Mouse (Mus musculus) forebrain, embryonic 11.5 days (tissue): ENCODE measurements around the gene Prep. TPM values are rescaled to one million over a fixed set of nuclear protein-coding genes. Genes with fewer than 3 reads are reported as not detected.

Experiments used
- ATAC-seq: fragments of 200-750 bp; cut with Nextera tagmentation; replicated peaks from 2 replicates; pipeline ENCODE4 v1.8.0; 2017; ENCODE audit warnings: moderate TSS enrichment; ENCODE audit not compliant: low FRiP score
- DNase-seq: peaks from one replicate; pipeline ENCODE4 v3.0.0-alpha.2; 2017; ENCODE audit warnings: low spot score
- H3K27ac ChIP-seq: fragments of 300-500 bp; sonication (generic); 2 replicates; pipeline ENCODE4 v1.5.1; 2014; ENCODE audit warnings: low read depth, low read length
- H3K27me3 ChIP-seq: fragments of 300-500 bp; sonication (generic); 2 replicates; pipeline ENCODE4 v1.6.1; 2014; ENCODE audit warnings: mild to moderate bottlenecking, low read length, mixed read lengths; ENCODE audit not compliant: control insufficient read depth, insufficient read depth
- H3K36me3 ChIP-seq: fragments of 300-500 bp; sonication (generic); 2 replicates; pipeline ENCODE4 v1.6.1; 2014; ENCODE audit warnings: mild to moderate bottlenecking, low read length, moderate library complexity, mixed read lengths; ENCODE audit not compliant: control insufficient read depth, insufficient read depth
- H3K4me1 ChIP-seq: fragments of 300-500 bp; sonication (generic); replicated peaks from 2 replicates; pipeline ENCODE4 v1.6.1; 2014; ENCODE audit warnings: low read length, mixed read lengths; ENCODE audit not compliant: control insufficient read depth, insufficient read depth
- H3K4me2 ChIP-seq: fragments of 300-500 bp; sonication (generic); 2 replicates; pipeline ENCODE4 v1.6.1; 2014; ENCODE audit warnings: low read depth, mild to moderate bottlenecking, low read length, moderate library complexity, mixed read lengths; ENCODE audit not compliant: severe bottlenecking
- H3K4me3 ChIP-seq: fragments of 300-500 bp; sonication (generic); 2 replicates; pipeline ENCODE4 v1.5.1; 2014; ENCODE audit warnings: low read depth, low read length
- H3K9ac ChIP-seq: fragments of 300-500 bp; sonication (generic); 2 replicates; pipeline ENCODE4 v1.6.1; 2014; ENCODE audit warnings: low read length
- H3K9me3 ChIP-seq: fragments of 300-500 bp; sonication (generic); 2 replicates; pipeline ENCODE4 v1.6.1; 2016; ENCODE audit warnings: low read length, mixed read lengths; ENCODE audit not compliant: control insufficient read depth
- WGBS: fragments of 180-500 bp; shearing (Covaris S2); extraction: QIAGEN DNeasy Blood & Tissue Kit; methylation state at CpG from one replicate; pipeline ENCODE4 v1.1.7; 2014; 5-methylcytosine and 5-hydroxymethylcytosine counted together
- polyA plus RNA-seq: library from polyadenylated mRNA; unstranded; fragments of >200 nt; fragmentation: Nextera tagmentation; extraction: Ambion mirVana; gene quantifications from 2 replicates; pipeline ENCODE4 v1.2.1, GENCODE M21; 2014

The Prep gene
- polyA plus RNA-seq, 1 experiment from 2014 or later, result 28.8 TPM

DNA sequence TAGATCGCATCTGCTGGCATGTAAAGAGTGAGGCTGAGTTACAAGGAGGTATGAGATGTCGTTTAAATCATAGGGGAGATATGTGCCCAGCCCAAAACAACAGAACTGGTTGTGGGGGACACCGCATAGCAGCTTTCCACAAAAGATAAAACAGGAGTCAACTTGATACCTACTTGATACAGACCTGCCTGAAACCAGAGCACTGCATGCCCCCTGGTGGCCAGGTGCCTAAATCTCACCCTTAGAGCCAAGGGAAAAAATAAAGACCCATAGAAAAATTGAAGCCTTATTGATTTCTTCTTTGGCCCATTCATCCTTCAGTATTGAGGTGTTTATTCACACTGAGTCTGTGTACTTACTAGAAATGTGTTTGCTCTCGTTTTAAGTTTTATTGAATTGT lies 65.4 kb downstream of the Prep start:
- 84% methylated on average over 4 of the region's 4 CpGs for WGBS
- no peak for DNase-seq
- no peaks in the 10 kb centered on the region for H3K9me3 ChIP-seq
- H3K4me1 ChIP-seq, result no peaks in the 10 kb centered on the region
- H3K27ac ChIP-seq, result no peak overlapping the region
- no peak overlapping the region for H3K9ac ChIP-seq
- H3K4me2 ChIP-seq, result no peak overlapping the region
- H3K36me3 ChIP-seq, result no peaks in the 10 kb centered on the region; the same call in 1 of the 2 replicates
- H3K4me3 ChIP-seq, result no peak overlapping the region
- ATAC-seq, result no peak
- no peaks in the 10 kb centered on the region for H3K27me3 ChIP-seq

DNA sequence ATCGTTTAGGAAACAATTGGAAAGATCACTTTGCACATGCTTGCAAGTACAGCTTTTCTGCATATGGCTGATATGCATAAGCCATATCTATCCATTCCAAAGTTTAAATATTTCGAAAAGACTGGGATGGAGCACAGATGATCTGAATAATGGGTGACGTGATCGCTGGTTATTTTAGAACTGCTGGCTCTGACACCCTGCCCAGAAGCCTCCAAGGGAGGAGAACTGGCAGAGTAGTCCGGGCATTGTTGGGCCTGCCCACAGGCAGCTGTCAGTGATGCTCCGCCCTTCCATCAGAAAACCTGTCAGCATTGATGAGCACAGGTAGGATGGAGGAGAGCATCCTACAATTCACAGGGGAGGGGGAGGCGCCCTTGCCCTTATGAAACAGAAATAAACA lies 69.8 kb downstream of the Prep start:
- ATAC-seq (no peak), DNase-seq (no peak)
- Histone ChIP-seq H3K27me3 (no peaks in the 10 kb centered on the region), H3K4me2 (no peak overlapping the region), H3K27ac (no peak overlapping the region), H3K36me3 (no peaks in the 10 kb centered on the region), H3K9ac (no peak overlapping the region), H3K4me1 (no peaks in the 10 kb centered on the region), H3K9me3 (no peaks in the 10 kb centered on the region), H3K4me3 (no peak overlapping the region)
- WGBS, result 91% methylated on average over 7 of the region's 7 CpGs

GRCm38 (mm10) chr10:45139910-45140309 lies 72.9 kb downstream of the Prep start:
- Histone ChIP-seq H3K36me3 (no peaks in the 10 kb centered on the region), H3K4me2 (no peak overlapping the region), H3K27ac (no peak overlapping the region), H3K4me1 (no peaks in the 10 kb centered on the region), H3K4me3 (no peak overlapping the region), H3K27me3 (no peaks in the 10 kb centered on the region), H3K9ac (no peak overlapping the region), H3K9me3 (no peaks in the 10 kb centered on the region)
- ATAC-seq, result no peak
- 65% methylated on average over 4 of the region's 4 CpGs for WGBS
- DNase-seq, result no peak

GRCm38 (mm10) chr10:45140474-45141212 lies 73.6 kb downstream of the Prep start:
- Histone ChIP-seq H3K9me3 (no peaks in the 10 kb centered on the region), H3K36me3 (no peaks in the 10 kb centered on the region), H3K9ac (no peak overlapping the region), H3K4me3 (no peak overlapping the region), H3K27ac (no peak overlapping the region), H3K4me1 (no peaks in the 10 kb centered on the region), H3K4me2 (no peak overlapping the region), H3K27me3 (no peaks in the 10 kb centered on the region)
- WGBS, result 87% methylated on average over 7 of the region's 7 CpGs
- DNase-seq, result no peak
- ATAC-seq, result no peak

DNA sequence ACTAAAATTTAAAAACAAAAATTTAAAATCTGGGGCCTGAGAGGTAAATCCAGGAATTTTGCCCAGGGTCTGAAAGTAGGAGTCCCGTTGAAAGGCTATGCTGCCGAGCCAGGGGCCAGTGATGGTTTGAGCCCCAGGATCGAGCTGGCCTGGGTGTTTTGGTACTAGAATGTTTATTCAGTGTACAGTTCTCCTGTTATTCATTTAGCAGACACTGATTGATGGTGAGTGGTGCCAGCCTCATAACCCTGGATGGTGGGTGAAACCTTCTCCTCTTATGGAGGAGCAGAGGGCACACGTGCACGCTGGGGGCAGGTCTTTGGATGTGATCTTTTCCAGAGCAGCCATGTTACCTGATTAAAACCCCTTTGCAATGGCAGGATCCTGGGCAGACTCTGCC lies 75.4 kb downstream of the Prep start:
- Histone ChIP-seq H3K4me2 (no peak overlapping the region), H3K27ac (no peak overlapping the region), H3K9ac (no peak overlapping the region), H3K36me3 (no peaks in the 10 kb centered on the region), H3K27me3 (no peaks in the 10 kb centered on the region), H3K4me1 (peaks cover 5% of the 10 kb centered on the region; the same call in 1 of the 2 replicates), H3K9me3 (no peaks in the 10 kb centered on the region), H3K4me3 (no peak overlapping the region)
- DNase-seq (no peak), ATAC-seq (no peak)
- WGBS, result 94% methylated on average over 5 of the region's 5 CpGs

DNA sequence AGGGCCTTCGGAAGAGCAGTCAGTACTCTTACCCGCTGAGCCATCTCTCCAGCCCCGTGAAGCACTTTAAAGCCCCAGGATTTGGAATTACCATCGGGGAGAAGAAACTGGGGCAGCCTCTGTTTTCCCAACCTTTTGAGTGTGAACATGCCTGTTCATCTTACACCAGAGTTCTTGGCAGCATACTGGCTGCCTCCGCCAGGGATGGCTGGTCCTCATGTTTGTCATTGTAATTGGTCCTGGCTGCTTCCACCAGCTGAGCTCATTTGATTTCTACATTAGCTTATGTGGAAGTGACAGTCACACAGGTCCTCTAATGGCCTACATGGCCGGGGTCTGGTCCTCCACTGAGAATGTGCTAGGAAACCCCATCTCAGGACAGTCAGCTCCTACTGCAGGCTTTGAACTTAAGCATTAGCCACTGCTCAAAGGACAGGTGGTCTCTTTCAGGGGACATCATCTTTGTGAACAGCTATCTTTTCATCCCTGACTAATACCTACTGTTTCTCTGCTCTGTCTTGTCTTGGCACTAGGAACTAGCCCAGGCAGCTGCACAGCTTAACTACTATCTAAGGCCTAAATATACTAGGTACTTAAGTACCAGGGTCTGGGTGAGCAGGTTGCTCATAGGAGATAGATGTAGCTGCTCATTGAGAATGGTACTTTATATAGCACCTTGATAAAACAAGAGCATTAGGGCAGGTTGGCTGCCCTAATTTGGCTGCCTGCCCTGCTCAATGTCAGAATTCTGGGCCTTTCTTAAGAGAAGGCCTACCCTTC lies 77.2 kb downstream of the Prep start:
- Histone ChIP-seq H3K9ac (no peak overlapping the region), H3K36me3 (no peaks in the 10 kb centered on the region; the same call in 1 of the 2 replicates), H3K4me1 (peaks cover 5% of the 10 kb centered on the region; the same call in 1 of the 2 replicates), H3K27ac (no peak overlapping the region), H3K9me3 (no peaks in the 10 kb centered on the region), H3K4me3 (no peak overlapping the region), H3K4me2 (no peak overlapping the region), H3K27me3 (no peaks in the 10 kb centered on the region)
- WGBS, result 94% methylated on average over 6 of the region's 6 CpGs
- ATAC-seq (no peak), DNase-seq (peak; percentile 23)

- WGBS, result 8% methylated on average over 6 of the region's 6 CpGs
- Histone ChIP-seq H3K27me3 (no peaks in the 10 kb centered on the region), H3K4me3 (no peak overlapping the region), H3K4me1 (peaks cover 10% of the 10 kb centered on the region; the same call in 1 of the 2 replicates), H3K9me3 (no peaks in the 10 kb centered on the region), H3K9ac (no peak overlapping the region), H3K27ac (no peak overlapping the region), H3K36me3 (no peaks in the 10 kb centered on the region; the same call in 1 of the 2 replicates), H3K4me2 (no peak overlapping the region)
- DNase-seq (peak; percentile 44), ATAC-seq (no peak)
Measured at GRCm38 (mm10) chr10:45146821-45147220, 79.8 kb downstream of the Prep start.

DNA sequence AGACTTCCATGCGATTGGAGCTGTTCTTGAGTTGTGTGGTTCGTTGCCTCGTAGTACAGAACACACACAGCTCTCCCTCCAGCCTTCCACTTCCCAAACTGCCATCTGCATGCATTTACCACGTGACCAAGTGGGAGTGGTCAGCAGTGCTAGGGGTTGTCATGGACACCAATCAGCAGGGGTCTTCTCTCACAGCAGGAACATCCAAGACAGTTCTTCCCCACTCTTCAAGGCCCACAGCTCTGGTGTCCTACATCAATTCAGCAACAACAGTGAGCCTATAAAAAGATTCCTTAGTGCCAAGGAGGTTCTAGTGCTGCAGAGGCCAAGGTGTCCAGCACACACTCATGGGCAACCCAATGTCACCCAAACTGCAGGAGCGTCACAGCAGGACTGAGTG lies 84.1 kb downstream of the Prep start:
- Histone ChIP-seq H3K27ac (no peak overlapping the region), H3K9me3 (no peaks in the 10 kb centered on the region), H3K4me3 (no peak overlapping the region), H3K9ac (no peak overlapping the region), H3K27me3 (no peaks in the 10 kb centered on the region), H3K4me1 (peaks cover 10% of the 10 kb centered on the region; the same call in 1 of the 2 replicates), H3K4me2 (no peak overlapping the region), H3K36me3 (no peaks in the 10 kb centered on the region; the same call in 1 of the 2 replicates)
- ATAC-seq, result peak; percentile 62
- WGBS, result 61% methylated on average over 5 of the region's 5 CpGs
- DNase-seq, result no peak
